Mouse (Mus musculus): ENCODE results near the gene Ankrd55.

- TF ChIP-seq CTCF (IDR thresholded peaks at IDR 0.05) (no peak), POLR2A (IDR thresholded peaks at IDR 0.05; ENCODE audit: insufficient read depth, low read depth, low read length) (no peak), EP300 (IDR thresholded peaks at IDR 0.05; ENCODE audit: insufficient read depth, low read depth, low read length) (no peak)
Measured at GRCm38 (mm10) chr13:112361575-112361974, 73.3 kb downstream of the Ankrd55 start.
